Mouse (Mus musculus): ENCODE data around the gene Mthfd1l.
"Not testable (repeated sequence)": the region's sequence is repeated elsewhere in the genome, so short reads cannot be mapped to it uniquely, and the experiment has no call there.

Gene Mthfd1l

GRCm38 (mm10) chr10:4112611-4113327, 139.9 kb downstream of the Mthfd1l start:
- intact Hi-C loops (cut with DNase I): no loop called here

- intact Hi-C loops (cut with DNase I): no loop called here
Measured at GRCm38 (mm10) chr10:4113328-4113658, 140.4 kb downstream of the Mthfd1l start.

- intact Hi-C loops (cut with DNase I): no loop called here
Measured at GRCm38 (mm10) chr10:4116653-4117052, 143.7 kb downstream of the Mthfd1l start.

GRCm38 (mm10) chr10:4117091-4117490, 144.2 kb downstream of the Mthfd1l start:
- intact Hi-C loops (cut with DNase I): no loop called here

GRCm38 (mm10) chr10:4119287-4119686, 146.4 kb downstream of the Mthfd1l start:
- intact Hi-C loops (cut with DNase I): no loop called here

GRCm38 (mm10) chr10:4120708-4121107, 147.8 kb downstream of the Mthfd1l start:
- intact Hi-C loops (cut with DNase I): no loop called here

GRCm38 (mm10) chr10:4121197-4121596, 148.3 kb downstream of the Mthfd1l start:
- intact Hi-C loops (cut with DNase I): no loop called here

GRCm38 (mm10) chr10:4123280-4123945, 150.5 kb downstream of the Mthfd1l start:
- intact Hi-C loops (cut with DNase I): not testable (repeated sequence)

GRCm38 (mm10) chr10:4124148-4124547, 151.2 kb downstream of the Mthfd1l start:
- intact Hi-C loops (cut with DNase I): no loop called here

GRCm38 (mm10) chr10:4125232-4125631, 152.3 kb downstream of the Mthfd1l start:
- intact Hi-C loops (cut with DNase I): no loop called here

GRCm38 (mm10) chr10:4126335-4127012, 153.6 kb downstream of the Mthfd1l start:
- intact Hi-C loops (cut with DNase I): no loop called here

GRCm38 (mm10) chr10:4128411-4128810, 155.5 kb downstream of the Mthfd1l start:
- intact Hi-C loops (cut with DNase I): no loop called here

GRCm38 (mm10) chr10:4128915-4129314, 156.0 kb downstream of the Mthfd1l start:
- intact Hi-C loops (cut with DNase I): no loop called here

GRCm38 (mm10) chr10:4129461-4129860, 156.5 kb downstream of the Mthfd1l start:
- intact Hi-C loops (cut with DNase I): no loop called here

GRCm38 (mm10) chr10:4130034-4130607, 157.2 kb downstream of the Mthfd1l start:
- intact Hi-C loops (cut with DNase I): no loop called here

GRCm38 (mm10) chr10:4132735-4133134, 159.8 kb downstream of the Mthfd1l start:
- intact Hi-C loops (cut with DNase I): no loop called here

GRCm38 (mm10) chr10:4135100-4135764, 162.3 kb downstream of the Mthfd1l start:
- intact Hi-C loops (cut with DNase I): no loop called here

- intact Hi-C loops (cut with DNase I): no loop called here
Measured at GRCm38 (mm10) chr10:4139531-4139930, 166.6 kb downstream of the Mthfd1l start.

- intact Hi-C loops (cut with DNase I): no loop called here
Measured at GRCm38 (mm10) chr10:4141689-4142088, 168.8 kb downstream of the Mthfd1l start.

GRCm38 (mm10) chr10:4142816-4143215, 169.9 kb downstream of the Mthfd1l start:
- intact Hi-C loops (cut with DNase I): no loop called here

GRCm38 (mm10) chr10:4143381-4143780, 170.5 kb downstream of the Mthfd1l start:
- intact Hi-C loops (cut with DNase I): no loop called here
